Mouse (Mus musculus): Measurements from ENCODE around the gene Bach2. TPM values are rescaled to one million over a fixed set of nuclear protein-coding genes. Genes with fewer than 3 reads are reported as not detected.

The Bach2 gene
- 13.0 and 13.5 TPM in 2 replicates for polyA plus RNA-seq (2016; fragmentation: Nextera tagmentation; extraction: Ambion mirVana)

- WGBS = under 1% methylated on average over 57 of the region's 69 CpGs
- peaks cover 42% of the 10 kb centered on the region for H3K4me1 ChIP-seq
- peak within 1 kb of the TSS; percentile 88 for H3K9ac ChIP-seq
Measured at GRCm38 (mm10) chr4:32238366-32238854, at the start of gene Bach2. Gene Bach2 (plus strand): TSS chr4:32238804.

GRCm38 (mm10) chr4:32189416-32190036 is 49.1 kb upstream of the Bach2 start:
- Histone ChIP-seq H3K27ac (no peak overlapping the region), H3K36me3 (no peaks in the 10 kb centered on the region), H3K27me3 (no peaks in the 10 kb centered on the region), H3K4me1 (peaks cover 5% of the 10 kb centered on the region; the same call in 1 of the 2 replicates), H3K4me2 (replicated peaks) (no peak overlapping the region), H3K9ac (no peak overlapping the region), H3K9me3 (no peaks in the 10 kb centered on the region), H3K4me3 (no peak overlapping the region)
- ATAC-seq (ENCODE audit: insufficient number of reproducible peaks, insufficient read depth, low FRiP score, low TSS enrichment) = no peak
- 79% methylated on average over 4 of the region's 4 CpGs for WGBS

More at GRCm38 (mm10) chr4:32238366-32238854, at the start of gene Bach2:
- H3K9me3 ChIP-seq = no peaks in the 10 kb centered on the region
- peak within 1 kb of the TSS; percentile 70 for H3K4me3 ChIP-seq
- H3K27ac ChIP-seq = peak within 1 kb of the TSS; percentile 92
- peak; percentile 82 for ATAC-seq (ENCODE audit: insufficient number of reproducible peaks, insufficient read depth, low FRiP score, low TSS enrichment)
- no peaks in the 10 kb centered on the region for H3K27me3 ChIP-seq
- H3K4me2 ChIP-seq (replicated peaks) = peak within 1 kb of the TSS; percentile 91
- H3K36me3 ChIP-seq = no peaks in the 10 kb centered on the region

- Histone ChIP-seq H3K9me3 (no peaks in the 10 kb centered on the region), H3K27ac (no peak overlapping the region), H3K4me3 (no peak overlapping the region), H3K36me3 (no peaks in the 10 kb centered on the region), H3K4me1 (peaks cover 7% of the 10 kb centered on the region), H3K9ac (no peak overlapping the region), H3K27me3 (no peaks in the 10 kb centered on the region), H3K4me2 (replicated peaks) (no peak overlapping the region)
- ATAC-seq (ENCODE audit: insufficient number of reproducible peaks, insufficient read depth, low FRiP score, low TSS enrichment) = no peak
- WGBS = 50% methylated on average over 8 of the region's 8 CpGs
Measured at GRCm38 (mm10) chr4:32190506-32190905, 48.1 kb upstream of the Bach2 start.

- WGBS = 7% methylated on average over 9 of the region's 9 CpGs
- peaks cover 23% of the 10 kb centered on the region for H3K4me1 ChIP-seq
Measured at GRCm38 (mm10) chr4:32195945-32196921, 42.4 kb upstream of the Bach2 start.

GRCm38 (mm10) chr4:32198031-32198430 is 40.6 kb upstream of the Bach2 start:
- Histone ChIP-seq H3K9me3 (no peaks in the 10 kb centered on the region), H3K4me3 (no peak overlapping the region), H3K4me1 (peaks cover 23% of the 10 kb centered on the region), H3K27ac (no peak overlapping the region), H3K4me2 (replicated peaks) (no peak overlapping the region), H3K36me3 (no peaks in the 10 kb centered on the region), H3K9ac (no peak overlapping the region), H3K27me3 (no peaks in the 10 kb centered on the region)
- no peak for ATAC-seq (ENCODE audit: insufficient number of reproducible peaks, insufficient read depth, low FRiP score, low TSS enrichment)
- 85% methylated on average over 1 of the region's 1 CpGs for WGBS

More at GRCm38 (mm10) chr4:32195945-32196921, 42.4 kb upstream of the Bach2 start:
- H3K4me3 ChIP-seq = no peak overlapping the region
- H3K9me3 ChIP-seq = no peaks in the 10 kb centered on the region
- no peaks in the 10 kb centered on the region for H3K27me3 ChIP-seq
- H3K4me2 ChIP-seq (replicated peaks) = peak overlapping the region; percentile 27
- H3K36me3 ChIP-seq = no peaks in the 10 kb centered on the region
- H3K27ac ChIP-seq = peak overlapping the region; percentile 85
- H3K9ac ChIP-seq = 0 out of 2 replicates have a peak overlapping the region, but pooled peaks have one; percentile 19
- ATAC-seq (ENCODE audit: insufficient number of reproducible peaks, insufficient read depth, low FRiP score, low TSS enrichment) = peak; percentile 85

- H3K4me1 ChIP-seq = peaks cover 23% of the 10 kb centered on the region
- H3K27me3 ChIP-seq = no peaks in the 10 kb centered on the region
- ATAC-seq (ENCODE audit: insufficient number of reproducible peaks, insufficient read depth, low FRiP score, low TSS enrichment) = no peak
- H3K9me3 ChIP-seq = no peaks in the 10 kb centered on the region
- 87% methylated on average over 7 of the region's 7 CpGs for WGBS
- no peak overlapping the region for H3K4me2 ChIP-seq (replicated peaks)
- no peak overlapping the region for H3K4me3 ChIP-seq
- H3K36me3 ChIP-seq = no peaks in the 10 kb centered on the region
- no peak overlapping the region for H3K9ac ChIP-seq
- H3K27ac ChIP-seq = no peak overlapping the region
Measured at GRCm38 (mm10) chr4:32198589-32198988, 40.0 kb upstream of the Bach2 start.

GRCm38 (mm10) chr4:32199156-32199555 is 39.4 kb upstream of the Bach2 start:
- H3K9me3 ChIP-seq = no peaks in the 10 kb centered on the region
- no peak overlapping the region for H3K4me3 ChIP-seq
- no peak overlapping the region for H3K4me2 ChIP-seq (replicated peaks)
- WGBS = 87% methylated on average over 7 of the region's 7 CpGs
- no peak overlapping the region for H3K27ac ChIP-seq
- H3K36me3 ChIP-seq = no peaks in the 10 kb centered on the region
- H3K9ac ChIP-seq = no peak overlapping the region
- peaks cover 23% of the 10 kb centered on the region for H3K4me1 ChIP-seq
- H3K27me3 ChIP-seq = no peaks in the 10 kb centered on the region
- no peak for ATAC-seq (ENCODE audit: insufficient number of reproducible peaks, insufficient read depth, low FRiP score, low TSS enrichment)

GRCm38 (mm10) chr4:32201114-32201513 is 37.5 kb upstream of the Bach2 start:
- Histone ChIP-seq H3K4me1 (peaks cover 14% of the 10 kb centered on the region), H3K9ac (no peak overlapping the region), H3K27me3 (no peaks in the 10 kb centered on the region), H3K9me3 (0 out of 2 replicates have a peak, but pooled peaks cover 4% of the 10 kb centered on the region), H3K27ac (no peak overlapping the region), H3K4me3 (no peak overlapping the region), H3K4me2 (replicated peaks) (no peak overlapping the region), H3K36me3 (no peaks in the 10 kb centered on the region)
- ATAC-seq (ENCODE audit: insufficient number of reproducible peaks, insufficient read depth, low FRiP score, low TSS enrichment) = no peak
- WGBS = 80% methylated on average over 8 of the region's 8 CpGs

GRCm38 (mm10) chr4:32202362-32202761 is 36.2 kb upstream of the Bach2 start:
- WGBS = 90% methylated on average over 5 of the region's 5 CpGs

GRCm38 (mm10) chr4:32204819-32205218 is 33.8 kb upstream of the Bach2 start:
- WGBS = 90% methylated on average over 4 of the region's 4 CpGs
- H3K36me3 ChIP-seq = no peaks in the 10 kb centered on the region

More at GRCm38 (mm10) chr4:32202362-32202761, 36.2 kb upstream of the Bach2 start:
- 0 out of 2 replicates have a peak, but pooled peaks cover 4% of the 10 kb centered on the region for H3K9me3 ChIP-seq
- H3K4me2 ChIP-seq (replicated peaks) = no peak overlapping the region
- H3K9ac ChIP-seq = no peak overlapping the region
- no peaks in the 10 kb centered on the region for H3K27me3 ChIP-seq
- H3K36me3 ChIP-seq = no peaks in the 10 kb centered on the region
- no peak for ATAC-seq (ENCODE audit: insufficient number of reproducible peaks, insufficient read depth, low FRiP score, low TSS enrichment)
- H3K4me1 ChIP-seq = 0 out of 2 replicates have a peak, but pooled peaks cover 2% of the 10 kb centered on the region
- no peak overlapping the region for H3K4me3 ChIP-seq
- H3K27ac ChIP-seq = no peak overlapping the region

GRCm38 (mm10) chr4:32205825-32206224 is 32.8 kb upstream of the Bach2 start:
- H3K4me1 ChIP-seq = no peaks in the 10 kb centered on the region
- H3K36me3 ChIP-seq = no peaks in the 10 kb centered on the region
- no peak overlapping the region for H3K9ac ChIP-seq
- H3K27me3 ChIP-seq = no peaks in the 10 kb centered on the region
- no peak overlapping the region for H3K4me2 ChIP-seq (replicated peaks)
- no peak overlapping the region for H3K27ac ChIP-seq
- no peak for ATAC-seq (ENCODE audit: insufficient number of reproducible peaks, insufficient read depth, low FRiP score, low TSS enrichment)
- H3K4me3 ChIP-seq = no peak overlapping the region
- H3K9me3 ChIP-seq = 0 out of 2 replicates have a peak, but pooled peaks cover 4% of the 10 kb centered on the region
- 59% methylated on average over 2 of the region's 2 CpGs for WGBS

More at GRCm38 (mm10) chr4:32204819-32205218, 33.8 kb upstream of the Bach2 start:
- Histone ChIP-seq H3K9ac (no peak overlapping the region), H3K4me3 (no peak overlapping the region), H3K4me1 (no peaks in the 10 kb centered on the region), H3K27me3 (no peaks in the 10 kb centered on the region), H3K4me2 (replicated peaks) (no peak overlapping the region), H3K9me3 (0 out of 2 replicates have a peak, but pooled peaks cover 4% of the 10 kb centered on the region), H3K27ac (no peak overlapping the region)
- ATAC-seq (ENCODE audit: insufficient number of reproducible peaks, insufficient read depth, low FRiP score, low TSS enrichment) = no peak

Data from embryonic facial prominence, embryonic 12.5 days (tissue).